Mouse (Mus musculus): ENCODE results near the gene Rasd2.

DNA sequence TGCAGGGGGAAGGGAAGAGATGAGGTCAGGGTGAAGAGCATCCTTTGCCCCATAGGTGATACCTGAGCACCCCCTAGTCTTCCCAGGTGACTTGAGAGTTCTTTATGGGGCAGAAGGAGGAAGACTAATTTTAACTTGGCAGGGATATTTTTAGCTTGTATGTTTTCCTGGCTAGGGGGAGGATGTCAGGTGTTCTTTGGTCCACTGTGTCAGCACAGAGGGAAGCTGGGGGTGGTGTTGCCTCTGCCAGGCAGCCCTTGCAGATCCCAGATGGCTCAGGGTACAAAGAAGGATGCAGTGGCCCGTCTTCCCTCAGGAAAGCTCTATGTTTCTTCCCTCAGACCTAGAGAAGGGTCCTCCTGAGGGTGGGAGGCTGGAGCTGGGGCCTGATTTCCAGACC is 13.8 kb upstream of the Rasd2 start:
- TF ChIP-seq GATA1 (IDR thresholded peaks at IDR 0.05; ENCODE audit: borderline replicate concordance, low read length) (no peak), FLI1 (IDR thresholded peaks at IDR 0.05; ENCODE audit: low read length) (no peak)
